Mouse (Mus musculus) small intestine, adult 2 months (tissue): ENCODE measurements around the gene Pex12.

ENCODE experiments used
- CTCF ChIP-seq: fragments of 200-500 bp; IDR thresholded peaks from 2 replicates; pipeline ENCODE4 v1.5.1; 2012; ENCODE audit warnings: low read depth, mild to moderate bottlenecking, control low read depth, inconsistent platforms, low read length, moderate library complexity, mixed read lengths; ENCODE audit not compliant: insufficient replicate concordance, insufficient read length; ENCODE audit errors: extremely low read depth
- POLR2A ChIP-seq: fragments of 200-500 bp; IDR thresholded peaks from 2 replicates; pipeline ENCODE4 v1.6.1; 2012; ENCODE audit warnings: low read depth, mild to moderate bottlenecking, control low read depth, inconsistent platforms, low read length, moderate library complexity

DNA sequence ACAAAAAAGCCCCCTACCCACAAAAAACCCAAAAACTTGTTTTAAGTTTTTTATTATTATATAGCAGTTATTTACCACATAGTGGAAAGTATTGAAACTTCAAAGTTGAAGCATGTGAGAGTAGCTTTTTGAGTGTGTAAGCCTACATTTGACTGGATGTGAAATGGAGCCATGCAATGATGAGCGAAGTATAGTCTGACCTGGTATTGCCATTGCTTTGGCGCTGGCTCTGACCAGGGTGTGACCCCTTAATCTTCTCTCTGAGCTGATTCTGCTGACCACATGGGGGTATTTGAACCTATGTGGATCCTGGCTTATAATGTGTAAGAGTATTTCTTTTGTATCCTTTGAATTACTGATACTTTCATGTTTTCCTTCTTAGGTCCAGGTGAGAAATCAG lies 8.3 kb downstream of the Pex12 start:
- TF ChIP-seq CTCF = no peak
- no peak for TF ChIP-seq POLR2A
